ENCODE assay signal across 7 mouse cellular contexts in the genomic region with DNA sequence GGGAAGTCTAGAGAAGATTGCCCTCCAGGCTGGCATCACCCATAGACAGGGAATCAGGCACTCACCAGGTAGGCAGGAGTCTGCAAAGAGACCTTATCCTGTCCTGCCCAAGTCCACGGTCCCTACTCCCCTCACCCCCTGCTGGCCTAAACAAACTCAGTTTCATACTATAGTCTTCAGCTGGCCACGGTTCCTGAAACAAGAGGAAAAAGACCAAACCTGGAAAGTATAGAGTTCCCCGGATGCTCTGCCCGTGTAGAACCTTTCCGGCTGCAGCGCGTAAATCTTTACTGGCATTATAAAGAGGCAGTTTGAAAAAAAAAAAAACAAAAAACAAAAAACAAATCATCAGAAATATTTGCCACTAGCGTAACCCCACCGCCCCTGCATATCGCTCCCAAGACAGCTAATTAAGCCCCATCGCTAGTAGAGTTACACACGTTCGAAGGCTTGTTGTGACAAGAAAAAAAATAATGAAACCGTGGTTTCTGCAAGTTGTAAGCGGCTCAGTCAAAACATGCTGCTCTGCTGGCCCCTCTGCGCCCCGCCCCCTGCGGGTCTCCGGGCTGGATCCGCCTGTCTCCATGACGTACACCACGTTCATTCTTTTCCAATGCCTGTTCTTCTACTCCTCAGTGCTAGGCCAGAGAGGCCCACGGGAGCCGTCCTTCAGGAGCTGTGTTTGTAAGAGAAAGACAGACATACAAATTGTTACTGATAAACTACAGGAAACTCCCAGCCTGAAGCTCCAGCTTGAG. TPM values are rescaled to one million over a fixed set of nuclear protein-coding genes. Genes with fewer than 3 reads are reported as not detected.
DNase-seq lines count a peak whose midpoint lies in the region; ATAC-seq and TF ChIP-seq lines count a peak whose summit lies in the region.

No protein-coding gene starts in this region.

- no peak for TF ChIP-seq POLR2A in limb, embryonic 14.5 days (IDR thresholded peaks at IDR 0.05; ENCODE audit: borderline replicate concordance, extremely low read depth, insufficient read depth, insufficient read length)

- H3K9me3 ChIP-seq in heart, postnatal 0 days (replicated peaks; ENCODE audit: control insufficient read depth, low read length) = no peaks in the 10 kb centered on the region
- H3K9me3 ChIP-seq in limb, embryonic 14.5 days (ENCODE audit: control insufficient read depth, low read length) = no peaks in the 10 kb centered on the region

- peak overlapping the region; percentile 30 for H3K4me2 ChIP-seq in heart, postnatal 0 days (ENCODE audit: low read depth, low read length)
- peak overlapping the region; percentile 38 for H3K4me2 ChIP-seq in limb, embryonic 14.5 days (replicated peaks; ENCODE audit: low read depth, low read length, severe bottlenecking)

- no peak for TF ChIP-seq EP300 in heart, postnatal 0 days (IDR thresholded peaks at IDR 0.05; ENCODE audit: low read depth)

- no peaks in the 10 kb centered on the region for H3K27me3 ChIP-seq in heart, postnatal 0 days (ENCODE audit: control insufficient read depth, insufficient read depth, low read length)
- H3K27me3 ChIP-seq in limb, embryonic 14.5 days (ENCODE audit: control insufficient read depth, insufficient read depth, low read length) = no peaks in the 10 kb centered on the region

- H3K9ac ChIP-seq in heart, postnatal 0 days (replicated peaks; ENCODE audit: low read depth, low read length) = no peak overlapping the region
- H3K9ac ChIP-seq in limb, embryonic 14.5 days (ENCODE audit: low read depth, low read length, severe bottlenecking) = no peak overlapping the region

- 36% methylated on average over 24 of the region's 24 CpGs for WGBS in heart, postnatal 0 days
- 16% methylated on average over 24 of the region's 24 CpGs for WGBS in limb, embryonic 14.5 days

- H3K36me3 ChIP-seq in heart, postnatal 0 days (replicated peaks; ENCODE audit: control insufficient read depth, insufficient read depth, low read length) = no peaks in the 10 kb centered on the region
- H3K36me3 ChIP-seq in limb, embryonic 14.5 days (ENCODE audit: control insufficient read depth, insufficient read depth, low read length) = no peaks in the 10 kb centered on the region

- no peak overlapping the region for H3K4me3 ChIP-seq in heart, postnatal 0 days (ENCODE audit: low read depth, low read length)
- peak overlapping the region; percentile 8 for H3K4me3 ChIP-seq in limb, embryonic 14.5 days (replicated peaks; ENCODE audit: low read length)

- TF ChIP-seq CTCF in heart, postnatal 0 days (IDR thresholded peaks at IDR 0.05; ENCODE audit: low read depth) = no peak

- H3K4me1 ChIP-seq in heart, postnatal 0 days (ENCODE audit: control insufficient read depth, insufficient read depth) = no peaks in the 10 kb centered on the region
- H3K4me1 ChIP-seq in limb, embryonic 14.5 days (ENCODE audit: control insufficient read depth, insufficient read depth, low read length) = peaks cover 8% of the 10 kb centered on the region; the same call in 1 of the 2 replicates

- H3K27ac ChIP-seq in heart, postnatal 0 days (ENCODE audit: low read depth) = no peak overlapping the region
- no peak overlapping the region for H3K27ac ChIP-seq in limb, embryonic 14.5 days (replicated peaks; ENCODE audit: low read depth, low read length)

- peak; percentile 57 for DNase-seq in ovary, postnatal 36 days (ENCODE audit: low spot score)
- DNase-seq in ovary, postnatal 14 days (ENCODE audit: low spot score) = no peak
- DNase-seq in heart, postnatal 0 days (ENCODE audit: low spot score) = no peak
- DNase-seq in limb, embryonic 14.5 days (ENCODE audit: low spot score) = peak; percentile 55
- DNase-seq in testis, postnatal 14 days (ENCODE audit: low spot score) = peak; percentile 30
- no peak for DNase-seq in adrenal gland, adult 18-20 months (ENCODE audit: low spot score in 2 of 2)
- DNase-seq in thymus, postnatal 10 days (ENCODE audit: low spot score in 2 of 2) = no peak

- ATAC-seq in heart, postnatal 0 days (ENCODE audit: insufficient read depth, low read depth) = no peak
- peak; percentile 58; the same call in 1 of the 2 replicates for ATAC-seq in limb, embryonic 14.5 days (ENCODE audit: low FRiP score, low read depth)

RNA-seq across cellular contexts. Expression of a gene that starts 6.9 kb away (rescaled TPM):
- total RNA-seq in heart, postnatal 0 days (2014; rRNA removed; ENCODE audit: low replicate concordance) = 0.42 TPM in 1 of 2 replicates, not detected in the other
- 0.01 and 0.03 TPM in 2 replicates for polyA plus RNA-seq in heart, postnatal 0 days (2015; fragmentation: Nextera tagmentation; extraction: Ambion mirVana)
- polyA plus RNA-seq in limb, embryonic 14.5 days (2012; rRNA removed) = 1.1 and 1.3 TPM in 2 replicates
- polyA plus RNA-seq in limb, embryonic 14.5 days (2014; fragmentation: Nextera tagmentation; extraction: Ambion mirVana) = 0.68 and 0.73 TPM in 2 replicates
- total RNA-seq in adrenal gland, adult 18-20 months (2021) = 1 to 10 TPM; 1.8 to 3.1 TPM

Comparison
In these comparisons a context has a peak if more than half of its experiments do, and no peak if none do; other contexts are left out.
1. DNase-seq: peak in ovary, postnatal 36 days (single experiment), limb, embryonic 14.5 days (single experiment) and testis, postnatal 14 days (single experiment); none in ovary, postnatal 14 days (single experiment), heart, postnatal 0 days (single experiment), adrenal gland, adult 18-20 months (0 of 2) and thymus, postnatal 10 days (0 of 2).